Mouse (Mus musculus) stomach, postnatal 0 days (tissue): ENCODE data around the gene Mast4.

Experiments
- CTCF ChIP-seq: IDR thresholded peaks from 2 replicates; pipeline ENCODE4 v1.5.1; 2016; ENCODE audit warnings: antibody characterized with exemption, low read depth, mild to moderate bottlenecking, moderate library complexity
- EP300 ChIP-seq: optimal IDR thresholded peaks from 2 replicates; pipeline ENCODE3; 2016; ENCODE audit warnings: antibody characterized with exemption

DNA sequence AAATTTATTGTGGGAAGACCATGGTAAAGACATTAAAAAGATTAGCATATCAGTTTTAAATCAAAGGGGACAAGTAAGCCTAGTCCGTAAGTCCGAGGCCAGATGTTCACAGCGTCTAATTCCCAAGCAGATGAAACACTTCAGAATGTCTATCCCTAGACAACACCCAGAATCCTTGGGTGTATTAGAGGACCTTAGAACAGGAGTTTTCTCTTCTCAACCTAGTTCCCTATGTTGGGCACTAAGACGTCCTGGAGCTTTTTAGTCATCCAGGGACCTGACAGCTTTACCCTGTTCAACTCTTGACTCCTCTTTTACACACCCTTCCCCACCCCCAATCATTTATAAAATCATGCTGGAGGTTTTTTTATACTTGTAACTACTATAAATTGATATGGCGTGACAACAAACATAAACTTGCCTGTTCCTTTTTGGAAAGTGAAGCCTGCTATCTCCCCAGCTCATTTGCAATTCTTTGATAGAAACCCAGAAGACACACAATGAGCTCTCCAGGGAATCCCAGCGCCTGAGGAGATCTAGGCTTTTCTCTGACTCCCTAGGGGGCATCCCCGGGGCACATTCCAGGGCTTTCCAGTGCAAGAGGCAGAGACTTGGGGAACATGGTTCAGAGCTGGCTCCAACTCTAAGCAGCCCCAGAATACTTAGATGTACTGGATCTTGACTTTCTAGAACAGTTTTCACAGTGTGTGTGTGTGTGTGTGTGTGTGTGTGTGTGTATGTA lies 494.4 kb downstream of the Mast4 start:
- TF ChIP-seq CTCF (no peak), EP300 (no peak)
